Mouse (Mus musculus): ENCODE results near the gene Jun.

Jun gene

GRCm38 (mm10) chr4:95023350-95023953, 28.6 kb downstream of the Jun start:
- no peak for DNase-seq

GRCm38 (mm10) chr4:95021649-95022637, 30.1 kb downstream of the Jun start:
- DNase-seq, result peak; percentile 19

- no peak for DNase-seq
These were observed 31.8 kb downstream of the Jun start for GRCm38 (mm10) chr4:95020201-95020600.

GRCm38 (mm10) chr4:95018221-95018620, 33.8 kb downstream of the Jun start:
- no peak for DNase-seq

- DNase-seq, result no peak
These were observed 39.3 kb downstream of the Jun start for GRCm38 (mm10) chr4:95012706-95013105.

GRCm38 (mm10) chr4:95012256-95012655, 39.8 kb downstream of the Jun start:
- no peak for DNase-seq

GRCm38 (mm10) chr4:95008175-95009057, 43.6 kb downstream of the Jun start:
- DNase-seq, result peak; percentile 85

GRCm38 (mm10) chr4:95007759-95008158, 44.3 kb downstream of the Jun start:
- DNase-seq, result no peak

- no peak for DNase-seq
These were observed 46.7 kb downstream of the Jun start for GRCm38 (mm10) chr4:95005251-95005830.

- no peak for DNase-seq
These were observed 50.8 kb downstream of the Jun start for GRCm38 (mm10) chr4:95001043-95001775.

GRCm38 (mm10) chr4:95000147-95000546, 51.9 kb downstream of the Jun start:
- no peak for DNase-seq

- DNase-seq, result peak; percentile 35
These were observed 52.8 kb downstream of the Jun start for GRCm38 (mm10) chr4:94999249-94999648.

Measured in lung, postnatal 36 days (tissue).